Mouse (Mus musculus) forebrain, embryonic 16.5 days (tissue): ENCODE results near the gene Ighmbp2. TPM values are rescaled to one million over a fixed set of nuclear protein-coding genes. Genes with fewer than 3 reads are reported as not detected.
"Not testable (repeated sequence)": the region's sequence is repeated elsewhere in the genome, so short reads cannot be mapped to it uniquely, and the experiment has no call there.

Source experiments
- ATAC-seq: fragments of 200-750 bp; cut with Nextera tagmentation; 2 replicates; pipeline ENCODE4 v1.8.0; 2017; ENCODE audit warnings: mild to moderate bottlenecking, moderate library complexity
- H3K27ac ChIP-seq: fragments of 300-500 bp; sonication (generic); 2 replicates; pipeline ENCODE4 v1.5.1; 2014; ENCODE audit warnings: low read length, control low read depth
- H3K27me3 ChIP-seq: fragments of 300-500 bp; sonication (generic); replicated peaks from 2 replicates; pipeline ENCODE4 v1.6.1; 2014; ENCODE audit warnings: low read length; ENCODE audit not compliant: control insufficient read depth, insufficient read depth
- H3K36me3 ChIP-seq: fragments of 300-500 bp; sonication (generic); 2 replicates; pipeline ENCODE4 v1.6.1; 2014; ENCODE audit not compliant: control insufficient read depth, insufficient read depth
- H3K4me1 ChIP-seq: fragments of 300-500 bp; sonication (generic); replicated peaks from 2 replicates; pipeline ENCODE4 v1.6.1; 2014; ENCODE audit warnings: low read length; ENCODE audit not compliant: control insufficient read depth, insufficient read depth
- H3K4me2 ChIP-seq: fragments of 300-500 bp; sonication (generic); 2 replicates; pipeline ENCODE4 v1.6.1; 2014; ENCODE audit warnings: mild to moderate bottlenecking, low read length, control low read depth
- H3K4me3 ChIP-seq: fragments of 300-500 bp; sonication (generic); replicated peaks from 2 replicates; pipeline ENCODE4 v1.5.1; 2014; ENCODE audit warnings: mild to moderate bottlenecking, low read length, control low read depth
- H3K9ac ChIP-seq: fragments of 300-500 bp; sonication (generic); replicated peaks from 2 replicates; pipeline ENCODE4 v1.6.1; 2014; ENCODE audit warnings: low read depth, low read length, control low read depth
- H3K9me3 ChIP-seq: fragments of 300-500 bp; sonication (generic); 2 replicates; pipeline ENCODE4 v1.6.1; 2016; ENCODE audit warnings: low read length; ENCODE audit not compliant: control insufficient read depth
- WGBS: fragments of 180-500 bp; shearing (Covaris S2); extraction: QIAGEN DNeasy Blood & Tissue Kit; methylation state at CpG from one replicate; pipeline ENCODE4 v1.1.7; 2014; 5-methylcytosine and 5-hydroxymethylcytosine counted together
- microRNA-seq: library from miRNA; unstranded; fragments of <30 nt; microRNA quantifications from one replicate; pipeline ENCODE4, GENCODE M21; 2017
- polyA plus RNA-seq: library from polyadenylated mRNA; unstranded; fragments of >200 nt; fragmentation: Nextera tagmentation; extraction: Ambion mirVana; gene quantifications from 2 replicates; pipeline ENCODE4 v1.2.1, GENCODE M21; 2015

Ighmbp2 gene
- polyA plus RNA-seq, 1 experiment from 2014 or later: 12.0 TPM

GRCm38 (mm10) chr19:3214937-3215336 is 67.9 kb downstream of the Ighmbp2 start:
- not testable (repeated sequence) for H3K4me1 ChIP-seq, ATAC-seq, H3K4me3 ChIP-seq, H3K9ac ChIP-seq, H3K27ac ChIP-seq, H3K27me3 ChIP-seq, H3K9me3 ChIP-seq, H3K36me3 ChIP-seq, H3K4me2 ChIP-seq
- 90% methylated on average over 1 of the region's 1 CpGs for WGBS

Small RNA genes within 50 kb of the gene (microRNA-seq; reads per million reads assigned to microRNA genes)
- gene Mir6984: not detected

Other genes with a start within 250 kb of the Ighmbp2 start
- gene Mrpl21, start 116 bp downstream of the Ighmbp2 start, polyA plus RNA-seq: 92.5 and 95.7 TPM in 2 replicates
- 13.8 and 16.1 TPM in 2 replicates for gene Cpt1a, start 39.3 kb upstream of the Ighmbp2 start, polyA plus RNA-seq
- gene Tesmin, start 105.8 kb upstream of the Ighmbp2 start, polyA plus RNA-seq: 0.24 and 0.32 TPM in 2 replicates
- gene Gal, start 131.5 kb upstream of the Ighmbp2 start, polyA plus RNA-seq: 2.2 and 9.8 TPM in 2 replicates